Mouse (Mus musculus) thymus, postnatal 36 days (tissue): ENCODE measurements around the gene Tpm4.
"Not testable (repeated sequence)": the region's sequence is repeated elsewhere in the genome, so short reads cannot be mapped to it uniquely, and the experiment has no call there.

Experiments used
- DNase-seq, 2 experiments: peaks; one replicate each; pipeline ENCODE4 v3.0.0; 2022; ENCODE audit warnings: mixed read lengths in 2 of 2

Gene Tpm4

GRCm38 (mm10) chr8:72134756-72135445 is at the start of gene Tpm4:
TSS of gene Tpm4 (plus strand) at chr8:72134975.
- peak; percentile 59 to 64 for DNase-seq

GRCm38 (mm10) chr8:72087611-72088010 is 47.2 kb upstream of the Tpm4 start:
- DNase-seq: not testable (repeated sequence)

DNA sequence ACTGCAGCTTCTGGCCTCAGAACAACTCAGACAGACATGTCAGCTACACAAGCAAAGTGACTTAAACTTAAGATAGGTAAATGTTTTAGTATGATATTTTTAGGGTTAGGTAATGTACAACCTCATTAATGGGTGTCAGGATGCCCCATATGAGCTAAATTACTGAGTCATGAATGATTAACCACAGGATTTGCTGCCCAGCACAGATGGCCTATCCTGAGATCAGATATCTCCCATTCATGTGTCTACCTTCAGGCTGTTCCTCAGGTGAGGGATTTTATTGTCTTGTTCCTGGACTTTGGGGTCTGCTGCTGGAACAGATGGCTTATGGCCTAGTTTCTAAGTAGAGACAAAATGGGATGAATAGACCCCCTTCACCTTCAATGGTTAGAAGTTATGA is 38.1 kb upstream of the Tpm4 start:
- not testable (repeated sequence) for DNase-seq

- DNase-seq: peak; percentile 24 to 38
These were observed 35.2 kb upstream of the Tpm4 start for GRCm38 (mm10) chr8:72099377-72100103.

DNA sequence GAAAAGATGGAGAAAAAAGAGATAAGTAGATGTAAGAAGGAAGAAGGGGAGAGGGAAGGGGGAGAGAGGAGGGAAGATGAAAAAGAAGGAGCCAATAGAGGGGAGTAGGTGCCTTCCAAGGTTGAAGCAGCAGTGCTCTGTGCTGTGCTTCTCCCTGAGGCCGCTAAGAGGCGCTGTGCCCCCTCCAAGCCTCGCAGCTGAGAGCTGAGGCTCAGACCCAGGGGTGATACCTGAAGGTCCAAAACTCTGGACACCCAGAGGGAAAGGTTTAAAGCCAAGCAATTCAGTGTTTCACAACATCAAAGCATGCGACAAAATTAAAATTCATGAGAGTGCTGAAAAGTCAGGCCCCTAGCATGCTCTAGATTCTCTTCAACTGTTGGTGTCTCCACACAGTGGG is 29.6 kb upstream of the Tpm4 start:
- no peak for DNase-seq

DNA sequence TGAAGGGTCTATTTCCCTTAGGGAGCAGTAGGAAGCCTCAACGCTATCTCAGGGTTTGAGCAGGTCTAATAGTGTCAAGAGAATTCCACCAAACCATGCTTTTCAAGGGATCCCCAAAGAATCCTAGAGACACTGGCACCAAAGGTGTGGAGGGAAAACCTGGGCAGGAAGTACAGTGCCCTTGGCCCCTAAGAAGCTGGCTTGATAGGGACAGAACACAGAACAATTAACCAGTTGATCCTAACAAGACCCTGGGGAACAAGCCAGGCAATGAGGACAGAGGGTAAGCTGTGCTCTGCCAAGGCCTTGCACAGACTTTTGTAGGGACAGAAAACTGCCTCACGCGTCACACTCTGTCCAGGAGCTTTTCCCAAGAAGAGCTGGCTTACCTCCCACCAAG is 28.0 kb upstream of the Tpm4 start, which contains the start of gene Olfr374:
TSS of gene Olfr374 (plus strand) at position 301 of the 400 bp plus-strand sequence.
- DNase-seq: no peak

GRCm38 (mm10) chr8:72110876-72111275 is 23.9 kb upstream of the Tpm4 start:
- no peak for DNase-seq

DNA sequence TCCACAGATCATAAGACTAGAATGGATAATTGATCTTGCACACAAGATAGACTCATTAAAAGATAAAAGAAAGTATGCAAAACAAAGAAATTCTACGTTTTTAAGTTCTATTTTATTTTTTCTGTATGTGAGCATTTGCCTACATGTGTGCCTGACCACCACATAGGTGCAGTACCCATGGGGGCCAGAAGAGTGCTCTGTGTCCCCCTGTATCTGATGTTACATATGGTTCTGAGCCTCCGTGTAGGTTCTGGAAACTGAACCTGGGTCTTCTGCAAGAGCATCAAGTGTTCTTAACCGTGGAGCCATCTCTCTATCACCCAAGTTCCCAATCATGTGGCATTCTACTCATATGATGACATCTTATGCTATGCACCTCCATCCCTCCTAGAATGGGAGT is 22.3 kb upstream of the Tpm4 start:
- DNase-seq: no peak

DNA sequence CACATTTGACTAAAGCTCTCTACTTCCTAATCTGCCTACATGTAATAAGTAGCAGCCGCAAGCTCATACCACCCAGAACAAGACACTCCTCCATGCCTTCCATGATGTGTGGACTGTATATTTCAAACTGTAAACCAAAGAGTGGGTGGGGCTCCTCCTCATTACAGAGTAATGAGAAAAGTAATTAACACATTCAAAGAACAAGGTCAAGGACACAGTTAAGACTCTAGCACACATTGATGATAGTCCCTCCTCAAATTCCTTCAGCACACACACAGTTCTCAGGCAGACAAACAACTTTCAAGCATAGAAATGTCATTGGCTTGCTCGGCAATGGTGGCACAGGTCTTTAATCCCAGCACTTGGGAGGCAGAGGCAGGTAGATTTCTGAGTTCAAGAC is 19.6 kb upstream of the Tpm4 start:
- DNase-seq: no peak

DNA sequence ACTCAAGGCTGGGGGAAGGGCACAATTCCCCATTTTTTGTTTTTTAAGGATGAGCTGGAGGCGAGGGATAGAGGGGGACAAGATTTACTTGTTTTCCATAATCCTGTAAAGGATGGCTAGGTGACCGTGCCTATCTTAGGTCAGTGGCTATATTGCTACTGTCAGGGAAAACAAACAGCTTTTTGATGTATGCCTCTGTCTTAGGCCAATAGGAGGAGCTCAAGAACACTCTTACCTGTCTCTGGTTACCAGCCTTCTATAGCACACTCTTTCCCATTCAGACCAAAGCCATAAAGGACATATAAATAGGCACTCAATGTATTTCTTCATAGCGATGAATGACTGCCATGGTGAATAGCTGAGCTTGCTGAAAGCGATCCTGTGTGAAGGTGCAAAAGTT is 16.2 kb upstream of the Tpm4 start:
- DNase-seq: no peak

- not testable (repeated sequence) for DNase-seq
These were observed 13.3 kb upstream of the Tpm4 start for GRCm38 (mm10) chr8:72121486-72121885.

- DNase-seq: no peak
These were observed 12.8 kb upstream of the Tpm4 start for GRCm38 (mm10) chr8:72121997-72122396.

DNA sequence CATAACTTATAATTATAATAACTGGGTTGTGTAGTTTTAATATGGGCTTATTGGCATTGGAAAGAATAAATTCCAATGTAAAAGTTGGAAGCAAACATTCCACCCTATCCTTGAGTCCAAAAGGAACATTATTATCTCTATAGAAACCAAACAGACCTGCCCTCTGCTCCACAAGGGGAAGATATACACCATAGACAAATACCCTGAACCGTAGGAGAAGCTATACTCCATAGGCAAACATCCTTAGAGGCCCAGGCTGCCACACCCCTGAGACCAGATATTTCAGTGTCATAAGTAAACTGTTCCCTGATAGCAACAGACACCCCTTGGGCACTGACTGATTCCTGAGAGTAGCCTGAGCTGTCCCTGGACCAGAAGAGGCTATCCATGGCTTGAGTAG is 6.9 kb upstream of the Tpm4 start:
- DNase-seq: no peak

DNA sequence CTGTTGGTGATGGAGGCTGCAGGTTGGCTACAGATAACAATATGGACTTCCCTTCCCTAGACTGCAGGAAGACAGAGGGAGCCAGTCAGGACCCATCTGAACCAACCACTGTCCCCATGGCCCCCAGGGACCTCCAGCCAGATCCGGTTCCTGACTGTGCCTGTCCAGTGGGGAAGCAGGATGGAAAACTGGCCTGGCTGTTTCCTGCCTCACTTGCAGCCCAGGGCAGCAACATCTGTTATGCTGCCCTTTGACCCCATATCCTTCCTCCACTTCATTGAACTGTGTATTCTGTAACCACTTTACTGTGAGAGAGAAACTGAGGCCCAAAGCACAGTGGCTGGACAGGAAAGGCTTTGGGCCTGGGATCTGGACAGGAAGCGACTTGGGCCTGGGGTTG is 3.5 kb upstream of the Tpm4 start:
- DNase-seq: no peak

- DNase-seq: peak; percentile 12 to 30
These were observed 2.9 kb upstream of the Tpm4 start for GRCm38 (mm10) chr8:72131901-72132300.

DNA sequence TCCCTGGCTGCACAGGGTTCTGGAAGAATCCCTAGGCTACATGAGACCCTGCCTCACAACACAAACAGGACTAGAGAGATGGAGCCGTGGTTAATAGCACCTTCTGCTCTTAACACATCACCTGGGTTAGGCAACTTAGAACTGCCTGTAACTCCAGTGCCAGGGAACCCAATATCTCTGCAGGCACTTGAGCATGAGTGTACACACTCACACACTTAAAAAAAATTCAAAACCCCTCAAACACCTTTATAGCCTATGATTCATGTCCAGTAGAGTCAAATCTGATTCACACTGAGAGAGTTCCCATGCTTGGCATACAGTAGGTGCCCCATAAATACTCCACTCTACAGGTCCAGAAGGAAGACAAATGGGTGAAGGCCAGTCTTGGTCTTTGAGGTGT is 2.4 kb upstream of the Tpm4 start:
- no peak for DNase-seq

DNA sequence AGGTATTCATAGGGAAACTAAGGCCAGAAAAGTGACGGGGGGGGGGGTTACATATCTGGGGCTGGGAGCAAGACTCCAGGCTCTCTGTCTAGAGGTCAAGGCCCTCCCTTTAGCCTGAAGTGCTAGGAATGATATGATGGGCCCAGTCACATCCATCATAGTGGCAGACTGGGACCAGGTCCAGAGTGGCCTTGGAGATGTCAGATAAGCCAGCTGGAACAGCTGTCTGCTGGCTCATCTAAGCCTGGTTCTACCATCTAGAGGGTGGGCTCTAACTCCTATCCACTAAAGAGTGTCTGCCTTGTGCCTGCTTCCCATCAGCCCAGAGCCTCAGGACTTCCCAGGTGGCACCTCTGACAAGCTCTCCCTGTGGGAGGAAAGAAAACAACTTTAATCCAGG is 1.9 kb upstream of the Tpm4 start:
- DNase-seq: no peak

- no peak for DNase-seq
These were observed 1.3 kb upstream of the Tpm4 start for GRCm38 (mm10) chr8:72133507-72133906.

- peak; percentile 70 to 73 for DNase-seq
These were observed 899 bp downstream of the Tpm4 start for GRCm38 (mm10) chr8:72135446-72136301.

DNA sequence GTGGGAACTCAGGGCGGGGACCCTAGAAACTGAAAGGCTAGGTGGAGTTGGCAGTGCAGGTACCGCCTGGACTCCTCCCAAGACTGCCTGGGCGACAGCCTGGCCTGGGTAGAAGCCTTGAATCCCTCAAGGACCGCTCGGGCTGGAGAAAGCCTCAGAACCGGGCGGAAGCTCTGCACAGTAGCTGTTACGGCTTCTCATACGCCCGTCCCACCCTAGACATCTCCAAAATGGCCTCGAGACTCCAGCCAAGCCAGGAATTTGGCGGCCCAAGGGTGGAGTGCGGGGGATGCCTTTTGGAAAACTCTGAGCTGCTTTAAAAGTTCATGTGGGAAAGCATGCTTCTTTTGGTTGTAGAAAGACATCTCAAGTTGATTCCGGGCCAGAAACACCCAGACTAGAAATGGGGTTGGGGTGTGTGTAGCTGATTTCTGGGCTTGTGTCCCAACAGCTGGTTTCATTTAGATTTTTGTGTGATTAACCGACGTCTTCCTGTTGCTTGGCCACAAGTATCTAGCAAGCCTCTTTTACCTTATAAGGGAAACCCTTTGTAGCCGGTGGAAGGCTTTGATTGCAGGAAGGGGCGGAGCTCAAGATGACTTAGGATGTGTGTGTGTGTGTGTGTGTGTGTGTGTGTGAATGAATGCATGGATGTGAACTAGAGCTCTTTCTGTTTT is 1.7 kb downstream of the Tpm4 start:
- DNase-seq: peak; percentile 81 to 88

DNA sequence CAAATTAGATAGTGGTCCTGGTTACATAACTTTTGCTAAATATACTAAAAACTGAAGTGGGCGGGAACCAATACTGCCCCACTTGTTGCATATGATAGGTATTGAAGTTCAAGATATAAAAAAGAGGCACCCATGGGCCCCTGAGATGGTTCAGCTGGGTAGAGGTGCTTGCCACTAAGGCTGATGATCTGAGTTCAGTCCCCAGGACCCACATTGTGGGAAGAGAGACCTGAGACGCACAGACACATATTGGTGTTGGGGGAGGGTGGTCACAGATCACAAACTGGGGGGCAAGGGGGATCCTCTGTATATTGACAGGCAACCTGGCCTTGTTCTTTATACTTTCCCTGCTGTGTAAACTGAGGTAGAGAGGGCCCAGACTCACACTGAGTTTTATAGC is 2.7 kb downstream of the Tpm4 start:
- DNase-seq: no peak

GRCm38 (mm10) chr8:72138456-72138855 is 3.7 kb downstream of the Tpm4 start:
- DNase-seq: no peak
